Mouse (Mus musculus): ENCODE data around the gene Sbk2.

The Sbk2 gene

GRCm38 (mm10) chr7:4921824-4922482 lies 42.3 kb downstream of the Sbk2 start, which contains the start of gene Nat14:
Nat14 (plus strand) TSS chr7:4922028.
- DNase-seq (ENCODE audit: low read depth) = no peak

- no peak for DNase-seq (ENCODE audit: low read depth)
Measured at GRCm38 (mm10) chr7:4920976-4921823, 43.0 kb downstream of the Sbk2 start.

- no peak for DNase-seq (ENCODE audit: low read depth)
Measured at GRCm38 (mm10) chr7:4920496-4920895, 43.7 kb downstream of the Sbk2 start.

- no peak for DNase-seq (ENCODE audit: low read depth)
Measured at GRCm38 (mm10) chr7:4919971-4920370, 44.2 kb downstream of the Sbk2 start.

- no peak for DNase-seq (ENCODE audit: low read depth)
Measured at GRCm38 (mm10) chr7:4919096-4919495, 45.1 kb downstream of the Sbk2 start.

GRCm38 (mm10) chr7:4918681-4919080 lies 45.5 kb downstream of the Sbk2 start:
- DNase-seq (ENCODE audit: low read depth) = no peak

- no peak for DNase-seq (ENCODE audit: low read depth)
Measured at GRCm38 (mm10) chr7:4917494-4917893, 46.7 kb downstream of the Sbk2 start.

GRCm38 (mm10) chr7:4915669-4916416 lies 48.4 kb downstream of the Sbk2 start:
- no peak for DNase-seq (ENCODE audit: low read depth)

GRCm38 (mm10) chr7:4915007-4915665 lies 49.1 kb downstream of the Sbk2 start, which contains the start of gene Zfp628:
Zfp628 (plus strand) TSS chr7:4915217.
- peak; percentile 80 for DNase-seq (ENCODE audit: low read depth)

GRCm38 (mm10) chr7:4912248-4912647 lies 52.0 kb downstream of the Sbk2 start:
- no peak for DNase-seq (ENCODE audit: low read depth)

- peak; percentile 43 for DNase-seq (ENCODE audit: low read depth)
Measured at GRCm38 (mm10) chr7:4911561-4911960, 52.6 kb downstream of the Sbk2 start.

GRCm38 (mm10) chr7:4906466-4906950 lies 57.7 kb downstream of the Sbk2 start, which contains the start of gene Gm36210:
Gm36210 (minus strand) TSS chr7:4906516.
- DNase-seq (ENCODE audit: low read depth) = no peak

- no peak for DNase-seq (ENCODE audit: low read depth)
Measured at GRCm38 (mm10) chr7:4902404-4902803, 61.8 kb downstream of the Sbk2 start.

GRCm38 (mm10) chr7:4901171-4901570 lies 63.0 kb downstream of the Sbk2 start:
- no peak for DNase-seq (ENCODE audit: low read depth)

GRCm38 (mm10) chr7:4900523-4900851 lies 63.7 kb downstream of the Sbk2 start:
- DNase-seq (ENCODE audit: low read depth) = no peak

- no peak for DNase-seq (ENCODE audit: low read depth)
Measured at GRCm38 (mm10) chr7:4899649-4900522, 64.3 kb downstream of the Sbk2 start.

- DNase-seq (ENCODE audit: low read depth) = no peak
Measured at GRCm38 (mm10) chr7:4898851-4899648, 65.2 kb downstream of the Sbk2 start.

GRCm38 (mm10) chr7:4895186-4895585 lies 69.0 kb downstream of the Sbk2 start:
- no peak for DNase-seq (ENCODE audit: low read depth)
